ENCODE assay signal across 12 mouse cellular contexts in genomic region chr16:51160768-51161167, GRCm38 (mm10).
"Had no signal": no experiment of that assay in that cellular context is flagged by ENCODE, and none has a peak within 500 bp of the region (broad histone marks: within the 10 kb centered on the region; RNA-seq: fewer than 3 reads in every experiment).

No protein-coding gene starts in this region.

- H3K27me3 ChIP-seq: intestine, embryonic 15.5 days; stomach, embryonic 15.5 days had no signal

- H3K4me2 ChIP-seq: intestine, embryonic 15.5 days; stomach, embryonic 15.5 days had no signal

- H3K9me3 ChIP-seq: intestine, embryonic 15.5 days; stomach, embryonic 15.5 days had no signal

- H3K4me3 ChIP-seq: intestine, embryonic 15.5 days; layer of hippocampus, adult 2 months; stomach, embryonic 15.5 days had no signal

- DNase-seq: kidney, adult 18-20 months; kidney, postnatal 25 days; lung, adult 2 months; lung, postnatal 36 days; right cerebral cortex, postnatal 4 days; spleen, adult 18-20 months; thymus, postnatal 36 days had no signal

- H3K4me1 ChIP-seq: intestine, embryonic 15.5 days; stomach, embryonic 15.5 days had no signal

- H3K36me3 ChIP-seq: intestine, embryonic 15.5 days; stomach, embryonic 15.5 days had no signal

- ATAC-seq: intestine, embryonic 15.5 days; lung, postnatal 0 days had no signal

- H3K9ac ChIP-seq: intestine, embryonic 15.5 days; liver, embryonic 14.5 days; stomach, embryonic 15.5 days had no signal

- H3K27ac ChIP-seq: intestine, embryonic 15.5 days; layer of hippocampus, adult 2 months; liver, embryonic 14.5 days; stomach, embryonic 15.5 days had no signal
